Mouse (Mus musculus) gastrocnemius, postnatal 25 days (tissue): ENCODE results near the gene Rap1a. TPM values are rescaled to one million over a fixed set of nuclear protein-coding genes. Genes with fewer than 3 reads are reported as not detected.
"Not testable (repeated sequence)": the region's sequence is repeated elsewhere in the genome, so short reads cannot be mapped to it uniquely, and the experiment has no call there.

Source experiments
- DNase-seq: peaks from one replicate; pipeline ENCODE4 v3.0.0; 2022
- total RNA-seq, 2 experiments: library from RNA; stranded (reverse); gene quantifications; 1 replicate in 1 of 2; 2 replicates in 1 of 2; pipeline ENCODE4 v1.2.3; 2021

Rap1a gene
- total RNA-seq, 2 experiments from 2014 or later, result 77.6 to 84.2 TPM

- DNase-seq, result peak; percentile 62
Measured at GRCm38 (mm10) chr3:105716353-105717000, 84.7 kb downstream of the Rap1a start.

- DNase-seq, result no peak
Measured at GRCm38 (mm10) chr3:105714820-105715167, 86.3 kb downstream of the Rap1a start.

- DNase-seq, result peak; percentile 73
Measured at GRCm38 (mm10) chr3:105714091-105714819, 86.9 kb downstream of the Rap1a start.

- no peak for DNase-seq
Measured at GRCm38 (mm10) chr3:105712827-105713226, 88.3 kb downstream of the Rap1a start.

GRCm38 (mm10) chr3:105711741-105712140, 89.4 kb downstream of the Rap1a start:
- peak; percentile 81 for DNase-seq

GRCm38 (mm10) chr3:105710246-105710645, 90.9 kb downstream of the Rap1a start:
- no peak for DNase-seq

GRCm38 (mm10) chr3:105707590-105707989, 93.5 kb downstream of the Rap1a start:
- DNase-seq, result no peak

GRCm38 (mm10) chr3:105706366-105707020, 94.6 kb downstream of the Rap1a start:
- DNase-seq, result no peak

GRCm38 (mm10) chr3:105705561-105705960, 95.6 kb downstream of the Rap1a start:
- DNase-seq, result no peak

- DNase-seq, result peak; percentile 81
Measured at GRCm38 (mm10) chr3:105705061-105705549, 96.0 kb downstream of the Rap1a start.

GRCm38 (mm10) chr3:105704031-105705008, 96.8 kb downstream of the Rap1a start, which contains the start of gene Inka2:
TSS of gene Inka2 (plus strand) at chr3:105704599.
- peak; percentile 86 for DNase-seq

- no peak for DNase-seq
Measured at GRCm38 (mm10) chr3:105703571-105703970, 97.6 kb downstream of the Rap1a start.

GRCm38 (mm10) chr3:105701399-105701798, 99.7 kb downstream of the Rap1a start:
- DNase-seq, result peak; percentile 55

- DNase-seq, result not testable (repeated sequence)
Measured at GRCm38 (mm10) chr3:105700786-105701185, 100.3 kb downstream of the Rap1a start.

- DNase-seq, result no peak
Measured at GRCm38 (mm10) chr3:105699241-105699933, 101.7 kb downstream of the Rap1a start.

GRCm38 (mm10) chr3:105698311-105698710, 102.8 kb downstream of the Rap1a start:
- no peak for DNase-seq

GRCm38 (mm10) chr3:105697148-105697441, 104.0 kb downstream of the Rap1a start:
- DNase-seq, result no peak

GRCm38 (mm10) chr3:105696387-105697147, 104.6 kb downstream of the Rap1a start:
- no peak for DNase-seq

- DNase-seq, result peak; percentile 29
Measured at GRCm38 (mm10) chr3:105695476-105696386, 105.4 kb downstream of the Rap1a start.
